In the genomic region with DNA sequence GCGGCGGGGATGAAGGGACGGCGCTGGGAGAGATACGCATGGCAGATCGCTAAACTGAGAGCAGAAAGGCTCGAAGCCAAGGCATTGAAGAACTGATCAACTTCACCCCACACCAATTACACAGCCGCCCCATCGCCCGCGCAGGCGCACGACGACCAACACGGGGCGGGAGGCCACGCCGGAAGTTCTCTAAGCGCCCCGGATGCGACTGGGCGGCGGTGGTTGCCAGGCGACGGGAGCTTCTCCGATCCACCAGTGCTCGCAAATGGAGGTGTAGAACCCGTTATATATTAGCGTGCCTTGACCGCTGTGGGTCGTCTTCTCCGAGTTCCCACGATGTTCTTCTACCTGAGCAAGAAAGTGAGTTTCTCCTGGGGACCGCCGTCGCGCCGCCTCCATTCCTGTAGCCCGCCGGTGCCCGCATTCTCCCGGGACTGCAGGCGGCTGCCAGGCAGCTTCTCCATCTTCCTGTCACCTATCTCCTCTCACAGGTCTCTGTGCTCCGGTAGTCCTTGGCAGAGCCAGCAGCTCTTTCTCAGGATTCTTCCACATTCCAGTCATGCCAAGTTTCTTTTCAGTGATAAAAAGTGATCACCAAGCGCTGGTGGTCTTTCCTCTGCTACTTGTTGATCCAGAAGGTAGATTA, we compare ENCODE assay signal across 8 mouse cellular contexts. TPM values are rescaled to one million over a fixed set of nuclear protein-coding genes. Genes with fewer than 3 reads are reported as not detected.
A peak's percentile ranks its signal among the peaks of the same experiment; 100 is the strongest.
DNase-seq lines count a peak whose midpoint lies in the region; ATAC-seq and TF ChIP-seq lines count a peak whose summit lies in the region.

A gene (plus strand): TSS at position 73 of the 646 bp plus-strand sequence.

- peak within 1 kb of the TSS; percentile 61 for H3K27ac ChIP-seq in heart, embryonic 13.5 days (replicated peaks)
- no peak within 1 kb of the TSS for H3K27ac ChIP-seq in liver, embryonic 11.5 days (ENCODE audit: low read depth, low read length)

- H3K4me2 ChIP-seq in heart, embryonic 13.5 days: peak within 1 kb of the TSS; percentile 81
- H3K4me2 ChIP-seq in liver, embryonic 11.5 days: peak within 1 kb of the TSS; percentile 91
- peak within 1 kb of the TSS; percentile 91 for H3K4me2 ChIP-seq in myocyte (ENCODE audit: low read depth)

- WGBS in heart, embryonic 13.5 days: under 1% methylated on average over 45 of the region's 45 CpGs
- under 1% methylated on average over 45 of the region's 45 CpGs for WGBS in liver, embryonic 11.5 days

- H3K79me2 ChIP-seq in myocyte (ENCODE audit: control insufficient read depth, insufficient read depth): no peaks in the 10 kb centered on the region

- H3K4me1 ChIP-seq in heart, embryonic 13.5 days: peaks cover 25% of the 10 kb centered on the region
- H3K4me1 ChIP-seq in liver, embryonic 11.5 days (replicated peaks; ENCODE audit: control insufficient read depth, insufficient read depth, low read length): peaks cover 5% of the 10 kb centered on the region; the same call in 1 of the 2 replicates

- peak; percentile 86 for TF ChIP-seq POLR2A in myocyte (IDR thresholded peaks at IDR 0.05; ENCODE audit: insufficient read length, low read depth)

- DNase-seq in c-Kit-negative CD71-positive TER-119-positive erythroid progenitor cells, embryonic 14.5 days (ENCODE audit: low read depth, low spot score): peak; percentile 24
- DNase-seq in fat pad, adult 2 months (ENCODE audit: extremely low read depth, low read depth, low spot score): peak; percentile 10
- DNase-seq in kidney, postnatal 10 days: peak; percentile 93
- peak; percentile 81 for DNase-seq in liver, embryonic 11.5 days (ENCODE audit: low spot score)
- peak; percentile 86 to 94 for DNase-seq in spleen, postnatal 4 days (ENCODE audit: low spot score in 2 of 2)

- H3K9ac ChIP-seq in heart, embryonic 13.5 days: peak within 1 kb of the TSS; percentile 82
- H3K9ac ChIP-seq in liver, embryonic 11.5 days (ENCODE audit: low read depth, low read length): peak within 1 kb of the TSS; percentile 61

- no peaks in the 10 kb centered on the region for H3K9me3 ChIP-seq in heart, embryonic 13.5 days
- no peaks in the 10 kb centered on the region for H3K9me3 ChIP-seq in liver, embryonic 11.5 days (ENCODE audit: control insufficient read depth, low read length)

- H3K4me3 ChIP-seq in heart, embryonic 13.5 days: peak within 1 kb of the TSS; percentile 69
- H3K4me3 ChIP-seq in liver, embryonic 11.5 days (ENCODE audit: low read depth, low read length): peak within 1 kb of the TSS; percentile 67
- H3K4me3 ChIP-seq in myocyte: peak within 1 kb of the TSS; percentile 52

- no peak within 1 kb of the TSS for H3ac ChIP-seq in myocyte (ENCODE audit: control insufficient read depth, insufficient read length)

- no peaks in the 10 kb centered on the region for H3K27me3 ChIP-seq in heart, embryonic 13.5 days (replicated peaks)
- peaks cover 14% of the 10 kb centered on the region; the same call in 1 of the 2 replicates for H3K27me3 ChIP-seq in liver, embryonic 11.5 days (replicated peaks; ENCODE audit: control insufficient read depth, insufficient read depth, low read length)
- H3K27me3 ChIP-seq in myocyte (ENCODE audit: control insufficient read depth, insufficient read depth, insufficient read length): no peaks in the 10 kb centered on the region

- peaks cover 6% of the 10 kb centered on the region for H3K36me3 ChIP-seq in heart, embryonic 13.5 days
- no peaks in the 10 kb centered on the region for H3K36me3 ChIP-seq in liver, embryonic 11.5 days (ENCODE audit: control insufficient read depth, insufficient read depth, low read length)
- H3K36me3 ChIP-seq in myocyte (ENCODE audit: control insufficient read depth, insufficient read depth): peaks cover 6% of the 10 kb centered on the region

- peak; percentile 99 for ATAC-seq in CD4-positive, CD25-positive, alpha-beta regulatory T cell, adult 4 months
- ATAC-seq in heart, embryonic 13.5 days (ENCODE audit: extremely low read depth, insufficient number of reproducible peaks, low FRiP score, low TSS enrichment): peak; percentile 43; the same call in 1 of the 2 replicates
- ATAC-seq in liver, embryonic 11.5 days (replicated peaks; ENCODE audit: low FRiP score): peak; percentile 90

TF ChIP-seq in myocyte, 11 proteins besides CTCF, POLR2A, EP300 and RAD21:
- TF ChIP-seq TCF3 (IDR thresholded peaks at IDR 0.05; ENCODE audit: insufficient read length, low read depth) (no peak), SRF (IDR thresholded peaks at IDR 0.05; ENCODE audit: control insufficient read depth, insufficient read length, low read depth) (peak; percentile 25), USF1 (IDR thresholded peaks at IDR 0.05; ENCODE audit: low read depth) (no peak), MYOD1 (IDR thresholded peaks at IDR 0.05; ENCODE audit: control insufficient read depth in 1 of 3, insufficient read length in 2 of 3, low read depth in 2 of 3) (no peak), TCF12 (IDR thresholded peaks at IDR 0.05; ENCODE audit: insufficient read depth, poor library complexity, severe bottlenecking) (no peak), MAX (IDR thresholded peaks at IDR 0.05; ENCODE audit: low read depth) (no peak), POLR2AphosphoS2 (IDR thresholded peaks at IDR 0.05; ENCODE audit: insufficient read length, low read depth) (peak; percentile 83), E2F4 (IDR thresholded peaks at IDR 0.05; ENCODE audit: insufficient read depth) (no peak), CEBPB (IDR thresholded peaks at IDR 0.05; ENCODE audit: insufficient read depth, poor library complexity, severe bottlenecking) (no peak), MYOG (IDR thresholded peaks at IDR 0.05; ENCODE audit: control insufficient read depth in 1 of 3, insufficient read depth in 1 of 3, insufficient read length in 2 of 3, low read depth in 2 of 3) (no peak), REST (IDR thresholded peaks at IDR 0.05; ENCODE audit: insufficient read depth, insufficient read length) (no peak)

RNA-seq across cellular contexts. Expression of the gene that starts here (rescaled TPM):
- 1 to 10 TPM; 2.6 TPM for polyA plus RNA-seq in CD4-positive, CD25-positive, alpha-beta regulatory T cell, adult 4 months (2017; shearing (Covaris generic))
- 12.1 and 13.2 TPM in 2 replicates for polyA plus RNA-seq in heart, embryonic 13.5 days (2015; fragmentation: Nextera tagmentation; extraction: Ambion mirVana)
- polyA plus RNA-seq in liver, embryonic 11.5 days (2014; fragmentation: Nextera tagmentation; extraction: Ambion mirVana): 3.9 and 6.5 TPM in 2 replicates
- 9.5 TPM for polyA plus RNA-seq in myocyte (2012; fragmentation: generic; extraction: Trizol)

Comparison
In these comparisons a context has a peak if more than half of its experiments do, and no peak if none do; other contexts are left out.
1. ATAC-seq: peak in every context shown above with its lines; median percentile 99 in CD4-positive, CD25-positive, alpha-beta regulatory T cell, adult 4 months; 90 in liver, embryonic 11.5 days; 43 in heart, embryonic 13.5 days.
2. DNase-seq: peak in every context shown above with its lines; median percentile 93 in kidney, postnatal 10 days; 90 in spleen, postnatal 4 days; 81 in liver, embryonic 11.5 days; 24 in c-Kit-negative CD71-positive TER-119-positive erythroid progenitor cells, embryonic 14.5 days; 10 in fat pad, adult 2 months.